Mouse (Mus musculus): ENCODE results near the gene Arfip1. TPM values are rescaled to one million over a fixed set of nuclear protein-coding genes. Genes with fewer than 3 reads are reported as not detected.

Arfip1 gene
- total RNA-seq (2023) = 10 to 100 TPM; 33.4 to 39.0 TPM

DNA sequence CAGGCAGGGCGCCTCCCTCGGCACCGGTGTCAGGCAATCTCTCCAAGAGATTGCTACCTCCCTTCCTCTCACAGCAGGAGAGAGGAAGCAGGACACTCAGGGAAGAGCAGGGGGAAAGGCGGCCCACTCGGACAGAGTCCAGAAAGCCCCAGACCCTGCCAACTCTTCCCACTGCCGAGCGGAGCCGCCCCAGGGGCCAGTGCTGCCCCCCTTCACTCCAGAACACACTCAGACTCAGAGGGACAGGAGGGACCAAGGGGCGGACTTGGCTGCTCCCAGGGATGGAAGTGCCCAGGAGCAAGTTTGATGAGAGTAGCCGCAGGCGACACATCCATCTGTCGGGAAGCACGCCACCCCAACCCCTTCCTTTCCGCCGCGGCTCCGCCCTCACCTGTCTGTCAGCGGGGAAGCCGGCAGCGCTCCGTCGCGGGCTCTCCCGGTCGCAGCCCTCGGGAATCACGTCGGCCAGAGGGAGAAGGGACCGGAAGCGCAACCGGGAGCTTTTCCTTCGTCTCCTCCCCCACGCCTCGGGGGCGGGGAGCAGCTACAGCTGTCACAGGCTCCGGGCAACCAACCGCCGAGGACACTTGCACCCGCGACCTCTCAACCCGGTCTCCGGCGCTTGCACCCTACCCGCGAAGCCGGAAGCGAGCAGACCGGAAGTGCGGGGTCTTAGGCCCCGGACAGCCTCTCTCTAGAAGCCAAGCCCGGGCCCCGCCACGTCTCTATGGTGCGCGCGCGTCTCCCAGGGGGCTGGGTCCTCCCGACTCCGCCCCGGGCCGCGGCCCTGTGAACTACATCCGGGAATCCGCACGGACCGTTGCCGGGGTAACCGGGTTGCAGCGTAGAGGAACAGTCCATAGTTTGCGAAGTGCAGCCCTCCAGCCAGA, at the start of gene Arfip1:
Gene Arfip1 (minus strand): TSS at position 603 of the 890 bp plus-strand sequence.

GRCm38 (mm10) chr3:84593274-84593673, 10.8 kb upstream of the Arfip1 start, which contains the start of gene Tigd4:
Tigd4 (plus strand) TSS chr3:84593574.

DNA sequence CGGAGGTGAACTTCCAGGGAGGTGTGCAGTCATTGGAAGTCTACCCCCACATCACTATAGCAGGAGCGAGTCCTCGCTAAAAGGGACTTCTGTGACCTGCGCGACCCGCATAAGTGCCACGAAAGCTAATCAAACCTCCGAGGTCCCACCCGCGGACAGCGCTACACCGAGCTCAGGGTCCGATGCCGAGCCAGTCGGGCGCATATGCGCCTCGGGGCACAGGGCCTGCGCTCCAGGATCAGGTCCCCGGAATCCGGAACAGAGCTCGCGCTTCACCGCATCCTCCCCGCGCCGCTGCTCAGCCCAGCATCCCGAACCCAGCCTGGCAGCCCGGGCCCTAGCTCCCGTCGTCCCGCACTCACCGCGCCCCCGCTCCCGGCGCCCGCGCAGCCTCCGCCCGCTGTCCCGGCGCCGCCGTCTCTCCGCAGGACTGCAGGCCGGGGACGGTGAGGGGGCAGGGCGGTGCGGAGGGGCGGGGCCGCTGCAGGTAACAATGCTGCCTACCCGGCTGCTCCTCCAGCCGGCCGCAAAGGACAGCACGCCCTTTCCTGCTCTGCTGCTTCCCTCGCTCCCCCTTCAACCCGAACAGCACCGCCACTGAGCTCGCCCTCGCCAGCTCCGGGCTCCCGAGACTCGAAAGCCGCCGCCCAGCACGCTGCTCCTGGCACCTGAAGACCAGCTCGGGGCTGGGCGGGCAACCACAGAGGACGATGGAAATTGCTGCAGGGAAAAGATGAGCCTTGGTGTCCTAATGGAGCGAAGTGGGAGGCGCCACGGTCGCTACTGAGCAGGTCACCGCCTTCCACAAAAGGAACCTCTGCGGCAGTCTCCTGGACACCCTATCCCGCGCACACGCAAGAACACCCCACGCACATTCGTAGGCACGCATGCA, 102.2 kb downstream of the Arfip1 start, which contains the start of gene Fhdc1:
Gene Fhdc1 (minus strand): TSS at position 424 of the 892 bp plus-strand sequence.

Other genes with a start within 250 kb of the Arfip1 start
- 1 to 10 TPM in 1 of 2 experiments, under 1 TPM in 1; 0.93 to 1.9 TPM for gene Fhdc1, start 102.2 kb downstream of the Arfip1 start, total RNA-seq (2023)
- gene Tigd4, start 10.9 kb upstream of the Arfip1 start, total RNA-seq (2023) = not detected
- 10 to 100 TPM; 44.2 to 44.3 TPM for gene Tmem154, start 83.6 kb upstream of the Arfip1 start, total RNA-seq (2023)
- 10 to 100 TPM; 24.9 to 25.3 TPM for gene Fbxw7, start 232.6 kb upstream of the Arfip1 start, total RNA-seq (2023)